Mouse (Mus musculus): ENCODE data around the gene Hebp1. TPM values are rescaled to one million over a fixed set of nuclear protein-coding genes. Genes with fewer than 3 reads are reported as not detected.

Hebp1 gene
- polyA plus RNA-seq (2012; rRNA removed) = 4.9 and 7.4 TPM in 2 replicates

GRCm38 (mm10) chr6:135197921-135198532 lies at the start of gene Hebp1, which contains the start of gene Fam234b:
TSS of gene Hebp1 (minus strand) at chr6:135198022.
TSS of gene Fam234b (plus strand) at chr6:135197977.
- TF ChIP-seq CTCF (IDR thresholded peaks at IDR 0.05; ENCODE audit: extremely low read depth, insufficient read length, insufficient replicate concordance, low read depth, low read length) = no peak
- peak; percentile 44 for TF ChIP-seq POLR2A (IDR thresholded peaks at IDR 0.05; ENCODE audit: low read depth, low read length)
- peak within 1 kb of the TSS; percentile 88 for H3K4me3 ChIP-seq (ENCODE audit: low read depth, low read length)
- under 1% methylated on average over 52 of the region's 52 CpGs for WGBS
- H3K4me1 ChIP-seq (ENCODE audit: control insufficient read depth, insufficient read depth, insufficient read length, low read length) = peaks cover 13% of the 10 kb centered on the region
- H3K27me3 ChIP-seq (ENCODE audit: control insufficient read depth, insufficient read depth, low read length) = no peaks in the 10 kb centered on the region
- H3K36me3 ChIP-seq (ENCODE audit: control insufficient read depth, insufficient read depth, low read length) = no peaks in the 10 kb centered on the region
- peak within 1 kb of the TSS; percentile 96 for H3K27ac ChIP-seq (ENCODE audit: insufficient read depth, low read depth, low read length)

- no peaks in the 10 kb centered on the region for H3K36me3 ChIP-seq (ENCODE audit: control insufficient read depth, insufficient read depth, low read length)
- TF ChIP-seq POLR2A (IDR thresholded peaks at IDR 0.05; ENCODE audit: low read depth, low read length) (no peak), CTCF (IDR thresholded peaks at IDR 0.05; ENCODE audit: extremely low read depth, insufficient read length, insufficient replicate concordance, low read depth, low read length) (no peak)
- no peaks in the 10 kb centered on the region for H3K27me3 ChIP-seq (ENCODE audit: control insufficient read depth, insufficient read depth, low read length)
- no peak overlapping the region for H3K27ac ChIP-seq (ENCODE audit: insufficient read depth, low read depth, low read length)
- peaks cover 6% of the 10 kb centered on the region; the same call in 1 of the 2 replicates for H3K4me1 ChIP-seq (ENCODE audit: control insufficient read depth, insufficient read depth, insufficient read length, low read length)
- 71% methylated on average over 8 of the region's 8 CpGs for WGBS
- H3K4me3 ChIP-seq (ENCODE audit: low read depth, low read length) = no peak overlapping the region
Observed at GRCm38 (mm10) chr6:135245586-135245985, 47.8 kb upstream of the Hebp1 start.

GRCm38 (mm10) chr6:135240361-135240760 lies 42.5 kb upstream of the Hebp1 start:
- WGBS = 91% methylated on average over 8 of the region's 8 CpGs
- Histone ChIP-seq H3K27me3 (ENCODE audit: control insufficient read depth, insufficient read depth, low read length) (no peaks in the 10 kb centered on the region), H3K27ac (ENCODE audit: insufficient read depth, low read depth, low read length) (peak overlapping the region; percentile 1; the same call in 1 of the 2 replicates), H3K4me1 (ENCODE audit: control insufficient read depth, insufficient read depth, insufficient read length, low read length) (no peaks in the 10 kb centered on the region), H3K36me3 (ENCODE audit: control insufficient read depth, insufficient read depth, low read length) (peaks cover 14% of the 10 kb centered on the region), H3K4me3 (ENCODE audit: low read depth, low read length) (no peak overlapping the region)
- no peak for TF ChIP-seq POLR2A (IDR thresholded peaks at IDR 0.05; ENCODE audit: low read depth, low read length)
- no peak for TF ChIP-seq CTCF (IDR thresholded peaks at IDR 0.05; ENCODE audit: extremely low read depth, insufficient read length, insufficient replicate concordance, low read depth, low read length)

- no peak overlapping the region for H3K4me3 ChIP-seq (ENCODE audit: low read depth, low read length)
- no peaks in the 10 kb centered on the region for H3K4me1 ChIP-seq (ENCODE audit: control insufficient read depth, insufficient read depth, insufficient read length, low read length)
- TF ChIP-seq POLR2A (IDR thresholded peaks at IDR 0.05; ENCODE audit: low read depth, low read length) = no peak
- no peak for TF ChIP-seq CTCF (IDR thresholded peaks at IDR 0.05; ENCODE audit: extremely low read depth, insufficient read length, insufficient replicate concordance, low read depth, low read length)
- H3K27me3 ChIP-seq (ENCODE audit: control insufficient read depth, insufficient read depth, low read length) = no peaks in the 10 kb centered on the region
- H3K27ac ChIP-seq (ENCODE audit: insufficient read depth, low read depth, low read length) = no peak overlapping the region
- H3K36me3 ChIP-seq (ENCODE audit: control insufficient read depth, insufficient read depth, low read length) = peaks cover 30% of the 10 kb centered on the region
- WGBS = 73% methylated on average over 4 of the region's 4 CpGs
Observed at GRCm38 (mm10) chr6:135238211-135238610, 40.4 kb upstream of the Hebp1 start.

GRCm38 (mm10) chr6:135237326-135237725 lies 39.5 kb upstream of the Hebp1 start:
- 61% methylated on average over 14 of the region's 14 CpGs for WGBS
- Histone ChIP-seq H3K27ac (ENCODE audit: insufficient read depth, low read depth, low read length) (no peak overlapping the region), H3K36me3 (ENCODE audit: control insufficient read depth, insufficient read depth, low read length) (peaks cover 38% of the 10 kb centered on the region), H3K27me3 (ENCODE audit: control insufficient read depth, insufficient read depth, low read length) (no peaks in the 10 kb centered on the region), H3K4me3 (ENCODE audit: low read depth, low read length) (no peak overlapping the region), H3K4me1 (ENCODE audit: control insufficient read depth, insufficient read depth, insufficient read length, low read length) (no peaks in the 10 kb centered on the region)
- no peak for TF ChIP-seq CTCF (IDR thresholded peaks at IDR 0.05; ENCODE audit: extremely low read depth, insufficient read length, insufficient replicate concordance, low read depth, low read length)

GRCm38 (mm10) chr6:135236576-135236975 lies 38.8 kb upstream of the Hebp1 start:
- 86% methylated on average over 3 of the region's 3 CpGs for WGBS
- H3K4me1 ChIP-seq (ENCODE audit: control insufficient read depth, insufficient read depth, insufficient read length, low read length) = no peaks in the 10 kb centered on the region
- no peaks in the 10 kb centered on the region for H3K27me3 ChIP-seq (ENCODE audit: control insufficient read depth, insufficient read depth, low read length)
- H3K4me3 ChIP-seq (ENCODE audit: low read depth, low read length) = no peak overlapping the region
- H3K27ac ChIP-seq (ENCODE audit: insufficient read depth, low read depth, low read length) = no peak overlapping the region
- TF ChIP-seq CTCF (IDR thresholded peaks at IDR 0.05; ENCODE audit: extremely low read depth, insufficient read length, insufficient replicate concordance, low read depth, low read length) (no peak), POLR2A (IDR thresholded peaks at IDR 0.05; ENCODE audit: low read depth, low read length) (no peak)
- H3K36me3 ChIP-seq (ENCODE audit: control insufficient read depth, insufficient read depth, low read length) = peaks cover 45% of the 10 kb centered on the region

GRCm38 (mm10) chr6:135235742-135236141 lies 37.9 kb upstream of the Hebp1 start:
- H3K27ac ChIP-seq (ENCODE audit: insufficient read depth, low read depth, low read length) = no peak overlapping the region
- peaks cover 49% of the 10 kb centered on the region for H3K36me3 ChIP-seq (ENCODE audit: control insufficient read depth, insufficient read depth, low read length)
- WGBS = 88% methylated on average over 3 of the region's 3 CpGs
- no peaks in the 10 kb centered on the region for H3K4me1 ChIP-seq (ENCODE audit: control insufficient read depth, insufficient read depth, insufficient read length, low read length)
- TF ChIP-seq CTCF (IDR thresholded peaks at IDR 0.05; ENCODE audit: extremely low read depth, insufficient read length, insufficient replicate concordance, low read depth, low read length) = no peak
- no peak for TF ChIP-seq POLR2A (IDR thresholded peaks at IDR 0.05; ENCODE audit: low read depth, low read length)
- no peak overlapping the region for H3K4me3 ChIP-seq (ENCODE audit: low read depth, low read length)
- H3K27me3 ChIP-seq (ENCODE audit: control insufficient read depth, insufficient read depth, low read length) = no peaks in the 10 kb centered on the region
